Mouse (Mus musculus): ENCODE results near the gene Dennd1a. TPM values are rescaled to one million over a fixed set of nuclear protein-coding genes. Genes with fewer than 3 reads are reported as not detected.

The Dennd1a gene
- 3.7 and 4.3 TPM in 2 replicates for polyA plus RNA-seq (2012; rRNA removed)

GRCm38 (mm10) chr2:38286733-38287551 is at the start of gene Dennd1a:
Dennd1a (minus strand) TSS chr2:38287390.

GRCm38 (mm10) chr2:37776016-37776415 is 511.2 kb downstream of the Dennd1a start, which contains the start of gene Crb2:
Crb2 (plus strand) TSS chr2:37776249.

Other genes with a start within 250 kb of the Dennd1a start
- 3.8 and 4.3 TPM in 2 replicates for gene Lhx2, start 51.9 kb upstream of the Dennd1a start, polyA plus RNA-seq (2012; rRNA removed)
- 22.8 and 27.7 TPM in 2 replicates for gene Nek6, start 224.3 kb upstream of the Dennd1a start, polyA plus RNA-seq (2012; rRNA removed)

Data from liver, embryonic 18 days (tissue).